Mouse (Mus musculus) stomach, embryonic 15.5 days (tissue): ENCODE data around the gene Rgl1. TPM values are rescaled to one million over a fixed set of nuclear protein-coding genes. Genes with fewer than 3 reads are reported as not detected.
"Not testable (repeated sequence)": the region's sequence is repeated elsewhere in the genome, so short reads cannot be mapped to it uniquely, and the experiment has no call there.

Experiments
- ATAC-seq: fragments of 200-750 bp; cut with Nextera tagmentation; 2 replicates; pipeline ENCODE4 v1.8.0; 2017; ENCODE audit warnings: low read depth, moderate number of reproducible peaks, moderate TSS enrichment; ENCODE audit not compliant: insufficient read depth, low FRiP score
- H3K27ac ChIP-seq: fragments of 300-500 bp; sonication (generic); 2 replicates; pipeline ENCODE4 v1.5.1; 2015; ENCODE audit warnings: mild to moderate bottlenecking, inconsistent platforms
- H3K27me3 ChIP-seq: fragments of 300-500 bp; sonication (generic); replicated peaks from 2 replicates; pipeline ENCODE4 v1.6.1; 2015; ENCODE audit warnings: inconsistent platforms
- H3K36me3 ChIP-seq: fragments of 300-500 bp; sonication (generic); 2 replicates; pipeline ENCODE4 v1.6.1; 2015; ENCODE audit warnings: inconsistent platforms
- H3K4me1 ChIP-seq: fragments of 300-500 bp; sonication (generic); 2 replicates; pipeline ENCODE4 v1.6.1; 2015; ENCODE audit warnings: inconsistent platforms
- H3K4me2 ChIP-seq: fragments of 300-500 bp; sonication (generic); 2 replicates; pipeline ENCODE4 v1.6.1; 2015; ENCODE audit warnings: mild to moderate bottlenecking, inconsistent platforms
- H3K4me3 ChIP-seq: fragments of 300-500 bp; sonication (generic); replicated peaks from 2 replicates; pipeline ENCODE4 v1.5.1; 2015; ENCODE audit warnings: inconsistent platforms
- H3K9ac ChIP-seq: fragments of 300-500 bp; sonication (generic); 2 replicates; pipeline ENCODE4 v1.6.1; 2015; ENCODE audit warnings: inconsistent platforms
- H3K9me3 ChIP-seq: fragments of 300-500 bp; sonication (generic); 2 replicates; pipeline ENCODE4 v1.6.1; 2016; ENCODE audit warnings: inconsistent platforms
- WGBS: fragments of 180-500 bp; shearing (Covaris S2); methylation state at CpG from one replicate; pipeline ENCODE4 v1.1.7; 2015; 5-methylcytosine and 5-hydroxymethylcytosine counted together
- polyA plus RNA-seq: library from polyadenylated mRNA; unstranded; fragments of >200 nt; fragmentation: Nextera tagmentation; extraction: Ambion mirVana; gene quantifications from 2 replicates; pipeline ENCODE4 v1.2.1, GENCODE M21; 2015

Gene Rgl1
- polyA plus RNA-seq, 1 experiment from 2014 or later, result 41.7 TPM

DNA sequence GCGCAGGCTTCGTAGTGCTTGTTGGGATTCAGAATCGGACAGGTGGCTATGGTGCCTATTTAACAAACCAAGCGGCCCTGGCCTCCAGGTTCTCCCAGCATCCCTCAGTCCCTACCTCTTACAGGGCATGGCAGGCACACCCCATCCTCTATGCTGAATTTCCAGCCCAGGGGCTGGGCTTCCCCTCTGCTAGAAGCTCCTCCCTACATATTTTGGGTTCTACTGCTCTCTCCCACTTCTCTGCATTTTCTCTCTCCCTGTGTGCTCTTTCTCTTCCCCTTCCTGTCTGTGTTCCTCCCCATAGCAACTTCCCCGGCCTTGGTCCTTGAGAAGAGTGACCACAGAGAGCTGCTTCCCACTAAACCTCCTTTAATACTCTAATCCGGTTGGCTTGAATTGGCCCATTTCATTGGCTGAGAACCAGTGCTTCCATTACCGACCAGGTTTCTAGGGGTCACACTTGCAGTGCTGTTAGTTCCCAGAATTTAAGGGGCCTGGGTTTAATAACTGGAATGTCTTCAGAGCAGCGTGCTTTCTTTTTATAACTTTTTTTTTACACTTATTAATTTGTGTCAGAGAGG lies 30.6 kb upstream of the Rgl1 start:
- Histone ChIP-seq H3K4me1 (no peaks in the 10 kb centered on the region), H3K9me3 (no peaks in the 10 kb centered on the region), H3K27me3 (no peaks in the 10 kb centered on the region), H3K4me2 (no peak overlapping the region), H3K9ac (no peak overlapping the region), H3K36me3 (no peaks in the 10 kb centered on the region), H3K4me3 (no peak overlapping the region), H3K27ac (no peak overlapping the region)
- 76% methylated on average over 8 of the region's 8 CpGs for WGBS
- ATAC-seq, result no peak

DNA sequence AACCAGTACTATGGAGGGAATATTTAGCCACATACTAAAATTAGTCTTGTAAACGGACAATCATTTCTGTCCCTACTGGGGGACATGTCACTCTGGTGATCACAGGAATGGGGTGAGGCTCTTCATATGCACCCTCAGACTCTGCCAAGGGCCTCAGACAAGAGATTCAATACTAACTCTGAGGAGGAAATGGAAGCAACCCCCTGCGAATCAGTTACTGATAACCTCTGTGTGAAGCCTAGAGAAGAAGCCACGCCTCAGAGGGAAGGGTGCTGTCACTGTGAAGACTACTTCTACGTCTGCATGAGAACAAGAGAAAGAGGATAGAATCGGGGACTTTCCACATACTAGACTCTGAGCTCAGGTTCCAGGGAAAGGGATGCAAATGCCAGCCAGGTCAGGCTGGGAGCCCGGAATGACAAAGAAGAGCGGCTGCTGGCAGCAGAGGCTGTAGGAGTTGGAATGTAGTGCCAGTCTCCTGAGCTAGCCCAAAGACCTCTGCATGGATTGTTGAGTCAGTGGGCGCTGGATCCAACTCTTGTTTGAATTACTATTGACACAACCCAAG lies 29.6 kb upstream of the Rgl1 start:
- Histone ChIP-seq H3K4me2 (no peak overlapping the region), H3K27me3 (no peaks in the 10 kb centered on the region), H3K4me3 (no peak overlapping the region), H3K9ac (no peak overlapping the region), H3K9me3 (no peaks in the 10 kb centered on the region), H3K27ac (no peak overlapping the region), H3K36me3 (no peaks in the 10 kb centered on the region), H3K4me1 (0 out of 2 replicates have a peak, but pooled peaks cover 2% of the 10 kb centered on the region)
- ATAC-seq, result no peak
- 65% methylated on average over 8 of the region's 8 CpGs for WGBS

DNA sequence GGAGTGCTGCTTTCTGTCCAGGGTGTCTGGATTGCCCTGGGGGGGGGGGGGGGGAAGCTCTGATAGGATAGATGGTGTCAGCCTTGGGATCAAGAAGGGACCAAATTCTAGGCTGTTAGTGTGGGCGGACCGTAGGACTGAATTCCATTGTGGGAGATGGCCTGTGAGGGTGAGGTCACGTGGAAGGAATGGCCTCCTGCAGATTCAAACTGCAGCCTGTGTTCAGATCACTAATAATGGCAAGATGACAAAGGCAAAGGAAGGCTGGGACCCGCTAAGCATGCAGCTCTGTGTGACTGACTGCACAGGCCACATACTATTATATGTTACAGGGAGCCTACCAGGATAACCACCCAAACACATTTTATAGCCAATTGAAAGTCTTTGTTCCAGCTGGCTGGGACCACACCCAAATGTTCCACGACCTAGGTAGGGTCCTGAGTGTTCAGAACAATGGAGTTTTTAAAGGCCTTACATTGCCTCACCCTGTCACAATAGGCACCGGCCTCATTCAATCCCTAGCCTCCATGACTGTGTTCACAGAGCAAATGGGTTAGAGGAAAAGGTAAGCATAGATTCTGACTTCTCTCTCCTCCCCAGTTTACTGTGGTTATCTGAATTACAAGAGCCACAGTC lies 27.5 kb upstream of the Rgl1 start:
- no peak for ATAC-seq
- Histone ChIP-seq H3K4me2 (no peak overlapping the region), H3K9ac (no peak overlapping the region), H3K36me3 (no peaks in the 10 kb centered on the region), H3K27me3 (no peaks in the 10 kb centered on the region), H3K4me3 (no peak overlapping the region), H3K9me3 (no peaks in the 10 kb centered on the region), H3K4me1 (0 out of 2 replicates have a peak, but pooled peaks cover 2% of the 10 kb centered on the region), H3K27ac (no peak overlapping the region)
- WGBS, result 72% methylated on average over 6 of the region's 6 CpGs

DNA sequence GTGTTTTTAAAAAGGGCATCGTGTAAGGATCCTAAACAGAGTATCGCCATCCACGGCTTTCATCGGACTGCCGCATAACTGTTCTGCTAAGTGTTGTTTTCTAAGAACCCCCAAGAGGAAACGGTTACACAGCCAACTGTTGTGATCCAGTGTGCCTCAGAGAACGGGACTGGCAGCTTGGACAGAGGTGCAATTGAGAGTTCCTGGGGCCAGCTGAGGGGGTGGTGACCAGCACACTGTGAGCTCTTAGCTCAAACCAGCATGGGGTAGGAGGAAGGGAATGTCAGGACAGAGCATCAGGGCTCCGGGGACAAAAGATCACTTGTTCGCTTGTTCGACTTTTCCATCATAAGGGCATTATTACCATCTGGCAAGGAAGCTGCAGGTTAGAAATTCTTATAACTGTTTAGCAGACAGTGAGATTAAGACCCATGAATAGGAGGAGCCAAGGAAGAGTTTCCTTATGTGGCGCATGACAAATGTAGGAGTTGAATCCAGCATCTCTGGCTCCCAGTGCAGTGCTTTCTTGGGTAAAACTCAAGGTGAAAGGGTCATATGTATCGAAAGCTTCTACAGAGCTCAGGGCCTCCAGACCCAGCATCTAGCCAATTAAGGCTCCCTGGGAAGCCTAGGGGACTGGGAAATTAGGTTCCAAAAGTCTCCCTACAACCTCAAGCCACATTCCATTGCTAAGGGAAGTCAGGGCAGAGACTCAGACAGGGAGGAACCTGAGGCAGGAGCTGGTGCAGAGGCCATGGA lies 26.8 kb upstream of the Rgl1 start:
- Histone ChIP-seq H3K4me2 (no peak overlapping the region), H3K9ac (no peak overlapping the region), H3K36me3 (no peaks in the 10 kb centered on the region), H3K4me1 (peaks cover 4% of the 10 kb centered on the region; the same call in 1 of the 2 replicates), H3K27ac (no peak overlapping the region), H3K4me3 (no peak overlapping the region), H3K9me3 (no peaks in the 10 kb centered on the region), H3K27me3 (no peaks in the 10 kb centered on the region)
- 66% methylated on average over 12 of the region's 12 CpGs for WGBS
- ATAC-seq, result peak; percentile 48; the same call in 1 of the 2 replicates

DNA sequence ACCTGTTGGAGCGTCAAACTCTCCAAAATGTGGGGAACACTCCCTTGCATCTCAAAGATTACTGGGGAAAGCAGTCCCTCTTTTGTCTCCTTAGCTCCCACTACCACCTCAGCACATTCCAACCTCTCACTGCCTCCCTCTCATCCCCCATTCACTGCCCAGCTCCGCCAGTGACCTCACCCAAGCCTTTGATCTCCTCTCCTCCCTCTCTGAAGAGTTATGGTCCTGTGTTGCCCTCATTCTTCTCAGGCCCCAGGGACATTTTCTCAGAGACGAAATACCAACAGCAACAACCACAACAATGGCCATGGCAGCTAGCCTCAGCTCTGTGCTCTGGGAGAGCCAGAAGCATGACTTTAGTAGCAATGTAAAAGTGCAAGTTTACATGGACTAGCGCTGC lies 25.1 kb upstream of the Rgl1 start:
- Histone ChIP-seq H3K27me3 (no peaks in the 10 kb centered on the region), H3K4me1 (peaks cover 4% of the 10 kb centered on the region; the same call in 1 of the 2 replicates), H3K4me2 (no peak overlapping the region), H3K27ac (no peak overlapping the region), H3K9me3 (no peaks in the 10 kb centered on the region), H3K36me3 (no peaks in the 10 kb centered on the region), H3K9ac (no peak overlapping the region), H3K4me3 (no peak overlapping the region)
- 31% methylated on average over 4 of the region's 4 CpGs for WGBS
- ATAC-seq, result no peak

DNA sequence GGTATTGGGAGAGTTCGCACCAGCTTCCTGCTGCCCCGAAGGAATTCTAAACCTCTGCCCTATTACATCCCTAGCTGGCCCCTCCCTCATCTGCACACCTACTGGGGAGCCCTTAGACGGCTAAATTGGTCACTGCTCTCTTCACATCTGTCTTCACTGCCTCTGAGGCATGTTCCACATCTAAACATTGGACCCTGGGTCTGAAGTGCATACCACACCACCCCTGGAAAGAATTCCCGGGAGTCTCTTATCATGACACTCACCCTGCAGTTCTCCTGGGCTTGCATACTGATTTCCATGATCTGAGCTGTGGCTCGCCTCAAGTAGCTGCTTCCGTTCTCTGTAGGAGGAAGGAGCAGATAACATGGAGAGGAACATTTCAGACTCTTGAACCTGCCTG lies 24.7 kb upstream of the Rgl1 start:
- no peak overlapping the region for H3K27ac ChIP-seq
- no peak overlapping the region for H3K4me3 ChIP-seq
- ATAC-seq, result 0 out of 2 replicates have a peak, but pooled peaks have one; percentile 24
- 12% methylated on average over 6 of the region's 6 CpGs for WGBS
- H3K4me2 ChIP-seq, result no peak overlapping the region
- H3K4me1 ChIP-seq, result peaks cover 4% of the 10 kb centered on the region; the same call in 1 of the 2 replicates
- no peaks in the 10 kb centered on the region for H3K36me3 ChIP-seq
- H3K9ac ChIP-seq, result no peak overlapping the region
- no peaks in the 10 kb centered on the region for H3K9me3 ChIP-seq
- no peaks in the 10 kb centered on the region for H3K27me3 ChIP-seq

DNA sequence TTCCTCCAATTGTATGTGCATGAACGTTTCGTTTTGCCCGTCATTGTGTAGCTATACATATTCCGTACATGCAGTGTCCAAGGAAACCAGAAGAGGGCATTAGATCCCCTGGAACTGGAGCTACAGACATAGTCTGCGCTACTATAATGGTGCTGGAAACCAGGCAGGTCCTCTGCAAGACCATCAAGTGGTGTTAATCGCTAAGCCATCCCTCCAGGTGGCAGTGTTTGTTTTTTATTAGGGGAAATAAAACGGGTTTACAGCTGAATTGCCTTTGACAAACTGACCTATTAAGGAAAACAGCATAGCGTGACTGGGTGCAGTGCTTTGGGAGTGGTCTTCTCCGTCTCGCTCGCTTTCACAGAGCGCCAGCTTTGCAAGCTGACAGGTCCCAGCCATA lies 24.1 kb upstream of the Rgl1 start:
- Histone ChIP-seq H3K4me1 (peaks cover 4% of the 10 kb centered on the region; the same call in 1 of the 2 replicates), H3K4me2 (no peak overlapping the region), H3K36me3 (no peaks in the 10 kb centered on the region), H3K4me3 (no peak overlapping the region), H3K9ac (no peak overlapping the region), H3K27ac (no peak overlapping the region), H3K27me3 (no peaks in the 10 kb centered on the region), H3K9me3 (no peaks in the 10 kb centered on the region)
- no peak for ATAC-seq
- 25% methylated on average over 12 of the region's 12 CpGs for WGBS

DNA sequence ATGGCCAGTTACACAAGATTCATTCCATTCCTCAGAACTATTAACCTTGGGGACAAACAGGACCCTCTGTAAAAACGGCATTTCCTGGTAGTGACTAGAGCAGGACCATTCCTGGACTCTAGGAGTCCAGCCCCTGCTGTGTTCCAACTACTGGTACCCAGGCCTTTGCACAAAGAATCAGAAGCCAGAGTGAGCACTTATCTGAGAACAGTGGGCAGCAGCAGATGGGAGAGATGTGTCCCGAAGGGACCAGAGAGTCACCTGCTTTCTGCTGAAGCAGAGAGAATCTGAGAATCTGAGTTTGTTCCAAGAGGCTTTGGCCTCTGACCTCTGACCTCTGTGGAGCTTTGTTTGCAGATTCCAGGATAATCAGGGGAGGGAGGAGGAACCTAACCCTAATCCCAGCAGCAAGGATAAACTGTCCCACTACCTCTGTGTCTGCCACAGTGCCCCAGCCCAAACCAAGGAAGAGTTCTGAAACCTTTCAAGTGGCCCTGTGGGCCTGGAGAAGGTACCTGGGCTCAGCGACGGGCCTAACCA lies 22.0 kb upstream of the Rgl1 start:
- peaks cover 4% of the 10 kb centered on the region; the same call in 1 of the 2 replicates for H3K4me1 ChIP-seq
- H3K4me2 ChIP-seq, result no peak overlapping the region
- no peaks in the 10 kb centered on the region for H3K27me3 ChIP-seq
- H3K4me3 ChIP-seq, result no peak overlapping the region
- H3K36me3 ChIP-seq, result no peaks in the 10 kb centered on the region
- ATAC-seq, result no peak
- no peaks in the 10 kb centered on the region for H3K9me3 ChIP-seq
- WGBS, result 45% methylated on average over 4 of the region's 4 CpGs
- no peak overlapping the region for H3K9ac ChIP-seq
- no peak overlapping the region for H3K27ac ChIP-seq

DNA sequence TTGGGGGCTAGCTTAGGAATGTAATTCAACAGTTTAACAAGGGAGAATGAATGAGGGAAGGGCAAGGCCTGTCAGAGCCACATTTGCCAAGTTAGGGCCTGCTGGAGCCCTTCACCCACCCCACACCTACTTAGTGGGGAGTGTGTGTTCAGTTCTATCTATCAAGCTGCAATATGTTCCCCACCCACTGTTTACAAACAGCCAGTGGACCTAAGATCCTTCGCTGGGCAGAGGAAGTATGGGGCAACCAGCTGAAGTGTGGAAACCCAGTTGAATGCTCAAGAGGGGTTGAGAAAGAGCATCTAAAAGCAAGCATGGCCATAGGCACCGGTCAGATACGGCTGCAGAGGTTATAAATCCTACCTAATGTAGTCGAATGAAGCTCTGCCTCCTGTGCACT lies 20.8 kb upstream of the Rgl1 start:
- Histone ChIP-seq H3K9ac (no peak overlapping the region), H3K4me2 (no peak overlapping the region), H3K27ac (no peak overlapping the region), H3K36me3 (no peaks in the 10 kb centered on the region), H3K4me1 (peaks cover 4% of the 10 kb centered on the region; the same call in 1 of the 2 replicates), H3K9me3 (no peaks in the 10 kb centered on the region), H3K27me3 (no peaks in the 10 kb centered on the region), H3K4me3 (no peak overlapping the region)
- WGBS, result 84% methylated on average over 4 of the region's 4 CpGs
- no peak for ATAC-seq

DNA sequence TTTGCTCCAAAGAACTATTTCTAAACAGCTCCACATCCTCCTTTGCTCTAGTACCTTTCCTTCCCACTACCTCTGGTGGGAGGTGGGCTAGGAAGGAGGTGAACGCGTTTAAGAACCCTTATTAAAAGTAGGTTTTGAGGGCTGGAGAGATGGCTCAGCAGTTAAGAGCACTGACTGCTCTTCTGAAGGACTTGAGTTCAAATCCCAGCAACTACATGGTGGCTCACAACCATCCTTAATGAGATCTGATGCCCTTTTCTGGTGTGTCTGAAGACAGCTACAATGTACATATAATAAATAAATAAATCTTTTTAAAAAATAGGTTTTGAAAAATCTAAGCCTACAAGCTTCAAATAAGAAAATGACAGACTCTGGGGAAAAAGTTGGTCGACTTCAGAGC lies 19.3 kb upstream of the Rgl1 start:
- not testable (repeated sequence) for H3K4me3 ChIP-seq, H3K4me2 ChIP-seq, ATAC-seq, H3K9ac ChIP-seq, H3K4me1 ChIP-seq, H3K9me3 ChIP-seq, H3K36me3 ChIP-seq, H3K27me3 ChIP-seq, H3K27ac ChIP-seq
- WGBS, result 78% methylated on average over 3 of the region's 3 CpGs

DNA sequence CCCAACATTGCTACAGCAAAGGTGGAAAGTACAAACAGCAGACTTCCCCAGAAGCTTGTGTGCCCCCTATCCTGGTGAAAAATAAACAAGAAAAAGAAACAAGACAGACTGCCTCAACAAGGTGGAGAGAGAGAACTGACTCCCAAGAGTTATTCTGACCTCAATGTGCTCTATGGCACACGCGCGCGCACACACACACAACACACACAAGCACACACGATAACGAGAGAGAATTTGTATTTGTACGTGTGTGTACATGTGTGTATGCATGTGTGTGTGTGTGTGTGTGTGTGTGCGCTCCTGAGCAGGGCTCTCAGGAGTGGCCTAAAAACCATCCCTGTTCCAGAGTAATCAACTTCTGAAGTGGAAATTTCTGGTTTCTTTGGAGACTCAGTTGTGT lies 18.5 kb upstream of the Rgl1 start:
- WGBS, result 96% methylated on average over 8 of the region's 8 CpGs
- H3K9me3 ChIP-seq, result no peaks in the 10 kb centered on the region
- no peak overlapping the region for H3K4me2 ChIP-seq

More for the DNA sequence above, 18.5 kb upstream of the Rgl1 start:
- no peak overlapping the region for H3K4me3 ChIP-seq
- H3K27me3 ChIP-seq, result no peaks in the 10 kb centered on the region
- ATAC-seq, result no peak
- no peak overlapping the region for H3K27ac ChIP-seq
- no peak overlapping the region for H3K9ac ChIP-seq
- no peaks in the 10 kb centered on the region for H3K36me3 ChIP-seq
- H3K4me1 ChIP-seq, result peaks cover 2% of the 10 kb centered on the region; the same call in 1 of the 2 replicates
